Mouse (Mus musculus) liver, postnatal 0 days (tissue): ENCODE data around the gene Sfpq.

Experiments used
- CTCF ChIP-seq: sonication (generic); IDR thresholded peaks from 2 replicates; pipeline ENCODE4 v1.5.1; 2016; ENCODE audit warnings: antibody characterized with exemption, low read depth
- EP300 ChIP-seq: IDR thresholded peaks from 2 replicates; pipeline ENCODE4 v1.6.1; 2016; ENCODE audit warnings: antibody characterized with exemption, low read depth, mild to moderate bottlenecking

DNA sequence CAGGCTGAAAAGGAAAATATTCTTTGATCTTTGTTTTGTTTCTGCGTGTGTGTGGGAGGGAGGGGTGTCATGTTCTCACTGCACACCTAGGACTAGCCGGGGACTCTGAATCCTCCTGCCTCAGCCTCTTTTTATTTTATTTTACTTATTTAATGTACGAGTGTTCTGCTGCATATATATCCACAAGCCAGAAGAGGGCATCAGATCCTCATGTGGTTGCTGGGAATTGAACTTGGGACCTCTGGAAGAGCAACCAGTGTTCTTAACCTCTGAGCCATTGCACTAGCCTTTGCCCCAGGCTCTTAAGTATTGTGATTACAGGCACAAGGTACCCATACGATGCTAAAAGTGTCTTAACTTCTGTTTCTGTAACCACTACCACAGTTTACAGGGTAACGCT, 34.4 kb upstream of the Sfpq start:
- peak; percentile 27; the same call in 1 of the 2 replicates for TF ChIP-seq CTCF
- no peak for TF ChIP-seq EP300
